Mouse (Mus musculus) T-helper 17 cell (primary cell): ENCODE data around the gene Mroh8.
"Not testable (repeated sequence)": the region's sequence is repeated elsewhere in the genome, so short reads cannot be mapped to it uniquely, and the experiment has no call there.

Experiments used
- in situ Hi-C, 2 experiments: fragments of 300-600 bp; cut with MboI, MseI; formaldehyde crosslinking; loops; 1 replicate in 1 of 2; 2 replicates in 1 of 2; pipeline ENCODE4 v1.15.1; 2025; ENCODE audit warnings: high pct_unique_total_duplicates in 2 of 2

The Mroh8 gene

DNA sequence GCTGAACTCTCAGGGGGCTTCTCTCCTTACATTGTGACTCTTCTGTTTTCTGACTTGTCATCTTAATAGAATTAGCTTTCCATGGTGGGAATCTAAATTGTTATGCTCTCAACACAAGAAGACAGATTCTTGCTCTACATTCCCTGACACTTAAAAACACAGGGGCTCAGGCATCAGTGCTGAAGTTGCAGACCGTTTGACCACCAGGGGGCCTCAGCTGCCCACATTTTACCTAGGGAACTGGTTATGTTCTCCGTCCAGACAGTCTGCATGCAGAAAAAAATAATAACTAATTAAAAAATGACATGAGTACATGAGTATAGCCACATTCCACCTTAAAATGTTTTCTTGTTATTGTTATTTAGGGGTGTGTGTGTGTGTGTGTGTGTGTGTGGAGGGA lies 12.7 kb upstream of the Mroh8 start:
- in situ Hi-C loops: no loop called here

DNA sequence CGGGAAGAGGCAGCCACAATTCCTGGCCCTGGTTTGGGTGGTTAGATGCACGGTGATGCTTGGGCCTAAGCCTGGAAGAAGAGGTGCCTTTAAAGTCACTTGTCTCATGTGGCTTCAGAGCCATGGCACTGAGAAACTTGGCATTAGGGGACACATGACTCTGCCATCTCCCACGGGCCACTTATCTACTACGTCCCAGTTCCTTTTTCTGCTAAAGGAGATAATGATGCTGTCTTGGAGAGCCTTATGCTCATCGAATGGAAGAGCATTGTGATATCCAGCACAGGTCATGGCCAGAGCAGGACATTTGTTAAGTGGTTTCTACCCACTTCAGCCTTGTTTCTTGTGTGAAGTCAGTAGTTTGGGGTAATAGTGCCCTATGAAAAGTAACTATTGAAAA lies 9.6 kb upstream of the Mroh8 start:
- in situ Hi-C loops: no loop called here

DNA sequence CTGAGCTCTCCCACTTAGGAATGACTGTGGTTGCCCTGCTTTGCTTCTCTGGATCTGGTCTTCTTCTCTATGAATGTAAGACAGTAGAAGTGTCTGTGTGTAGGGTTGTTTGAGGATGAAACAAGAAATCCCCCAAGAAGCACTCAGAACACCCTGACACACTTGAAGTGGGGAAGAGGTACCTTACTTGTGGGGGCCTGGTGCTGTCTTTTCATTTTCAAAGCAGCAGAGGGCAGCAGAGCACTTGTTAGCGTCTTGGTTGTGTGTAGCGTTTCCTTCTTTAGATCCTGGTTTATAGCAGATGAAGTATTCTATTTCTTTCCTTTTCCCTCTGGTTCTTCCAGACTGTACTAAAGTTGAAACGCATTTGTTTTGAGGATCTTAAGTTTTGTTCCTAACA lies 8.2 kb upstream of the Mroh8 start:
- in situ Hi-C loops: no loop called here

DNA sequence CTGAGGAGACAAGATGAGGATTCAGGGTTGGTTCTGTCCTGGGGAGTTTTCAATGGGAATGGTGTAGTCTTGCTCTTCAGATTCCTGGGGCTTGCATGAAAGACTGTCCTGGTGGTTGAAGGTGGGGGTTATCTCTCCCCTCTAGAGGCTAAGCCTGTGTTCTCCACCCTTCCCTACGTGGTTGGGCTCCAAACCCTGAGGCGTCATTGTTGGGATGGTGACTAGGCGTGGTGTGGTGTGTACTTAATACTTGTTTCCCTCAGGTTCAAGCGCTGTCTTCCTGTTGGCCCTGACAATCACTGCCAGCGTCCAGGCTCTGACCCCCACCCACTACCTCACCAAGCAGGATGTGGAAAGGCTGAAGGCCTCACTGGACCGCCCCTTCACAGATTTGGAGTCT lies 4.0 kb upstream of the Mroh8 start:
- in situ Hi-C loops: no loop called here

DNA sequence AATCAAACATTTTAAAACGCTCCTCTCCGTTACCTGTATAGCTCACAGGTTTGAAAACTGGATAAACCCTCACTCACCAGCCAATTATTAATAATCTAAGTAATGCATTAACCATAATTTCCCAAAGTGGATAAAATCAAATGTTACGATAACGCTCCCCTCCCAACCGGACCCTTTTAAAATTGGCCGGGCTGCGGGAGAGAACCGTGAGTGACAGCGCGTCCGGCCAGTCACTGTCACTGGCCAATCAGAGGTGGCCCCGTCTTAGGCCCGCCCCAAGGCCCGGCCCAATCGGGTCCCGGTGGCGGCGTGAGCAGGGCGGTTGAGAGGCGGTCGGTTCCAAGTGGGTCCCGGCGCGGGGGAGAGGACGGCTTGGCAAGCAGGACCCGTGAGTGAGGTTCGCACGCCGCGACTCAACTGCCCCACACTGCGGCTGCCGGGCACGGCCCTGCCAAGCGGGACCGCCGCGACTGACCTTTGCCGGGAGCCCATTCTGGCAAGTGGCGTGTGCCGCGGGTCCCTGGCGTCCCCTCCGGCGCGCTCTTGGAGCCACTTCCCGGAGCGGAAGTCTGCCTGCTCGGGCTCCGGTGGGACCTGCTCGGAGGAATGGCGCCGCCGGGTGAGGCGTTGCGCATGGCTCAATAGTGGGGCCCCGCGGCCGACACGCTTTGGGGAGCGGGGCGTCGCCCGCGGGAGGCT lies 483 bp downstream of the Mroh8 start, which contains the start of gene Rpn2:
Gene Rpn2 (plus strand): TSS at position 301 of the 699 bp plus-strand sequence.
- in situ Hi-C loops: no loop called here

DNA sequence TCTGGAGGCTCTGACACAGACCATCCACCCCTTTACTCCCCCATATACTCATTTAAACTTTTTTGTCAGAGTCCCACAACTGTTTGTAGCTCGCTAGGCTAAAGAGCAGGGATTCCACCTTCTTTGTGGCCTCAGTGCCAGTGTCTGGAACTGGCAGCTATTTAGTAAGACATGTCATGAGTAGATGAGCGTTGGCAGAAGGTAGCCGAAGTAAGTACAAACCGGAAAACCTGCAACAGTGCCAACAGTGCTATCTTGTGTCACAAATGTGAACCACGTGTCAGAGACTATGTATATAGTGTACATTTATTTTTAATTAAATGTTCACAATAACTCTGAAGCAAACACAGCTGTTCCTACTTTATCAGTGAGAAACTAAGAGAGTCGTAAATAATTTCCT lies 15.5 kb downstream of the Mroh8 start:
- in situ Hi-C loops: loop anchor here in 1 of 2 experiments (5.0 kb wide), 1 partner anchor 57 kb away; no protein-coding TSS in a partner anchor

DNA sequence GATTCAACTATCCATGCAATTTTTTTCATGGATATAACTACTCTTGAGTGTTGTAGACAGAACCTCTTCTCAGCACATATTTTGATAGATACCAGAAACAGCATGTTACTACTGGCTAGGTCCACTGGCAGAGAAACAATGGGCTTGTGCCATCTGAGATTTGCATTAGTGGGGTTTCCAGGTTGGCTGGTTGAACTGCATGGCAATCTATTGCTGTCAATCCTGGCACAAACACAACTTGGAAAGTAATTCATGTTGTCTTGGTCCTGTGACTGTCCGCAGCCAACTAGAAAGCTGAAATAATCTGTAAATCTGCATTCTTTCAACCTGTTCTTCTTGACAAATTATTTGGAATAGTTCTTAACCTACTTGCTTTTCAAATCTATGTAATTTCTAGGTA lies 16.2 kb downstream of the Mroh8 start:
- in situ Hi-C loops: loop anchor here in 1 of 2 experiments (5.0 kb wide), 1 partner anchor 56 kb away; no protein-coding TSS in a partner anchor

DNA sequence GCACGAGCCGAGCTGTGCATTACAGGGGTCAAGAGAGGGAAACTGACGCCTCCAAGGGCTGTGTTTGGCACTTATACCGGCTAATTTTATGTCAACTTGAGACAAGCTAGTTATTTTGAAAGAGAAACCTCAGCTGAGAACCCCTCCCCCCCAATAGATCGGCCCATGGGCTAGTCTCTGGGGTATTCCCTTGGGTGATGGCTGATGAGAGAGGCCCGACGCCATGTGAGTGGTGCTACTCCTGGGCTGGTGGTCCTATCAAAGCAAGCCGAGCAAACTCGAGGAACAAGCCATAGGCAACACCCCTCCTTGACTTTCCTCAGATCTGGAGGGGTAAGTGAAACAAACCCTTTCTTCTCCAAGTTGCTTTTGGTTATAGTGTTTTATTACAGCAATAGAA lies 16.8 kb downstream of the Mroh8 start:
- in situ Hi-C loops: loop anchor here in 1 of 2 experiments (5.0 kb wide), 1 partner anchor 55 kb away; no protein-coding TSS in a partner anchor

DNA sequence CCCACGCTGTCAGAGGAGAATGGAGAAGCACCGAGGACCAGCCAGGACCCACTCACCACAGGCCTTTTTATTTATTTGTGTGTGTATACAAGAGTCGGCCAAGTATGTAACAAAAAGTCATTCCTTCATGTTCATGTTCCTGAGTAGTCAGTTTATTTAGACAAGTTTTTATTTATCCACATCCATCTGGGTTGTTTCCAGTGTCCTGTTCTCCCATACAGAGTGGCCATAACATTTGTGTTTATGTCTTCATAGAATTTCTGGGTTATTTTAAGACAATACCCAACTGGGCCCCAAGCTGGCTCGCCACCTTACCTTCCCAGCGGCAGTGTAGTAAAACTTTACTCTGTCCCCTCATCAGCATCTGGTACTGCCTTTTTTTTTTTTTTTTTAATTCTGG lies 17.4 kb downstream of the Mroh8 start:
- in situ Hi-C loops: loop anchor here in 1 of 2 experiments (5.0 kb wide), 1 partner anchor 55 kb away; no protein-coding TSS in a partner anchor

DNA sequence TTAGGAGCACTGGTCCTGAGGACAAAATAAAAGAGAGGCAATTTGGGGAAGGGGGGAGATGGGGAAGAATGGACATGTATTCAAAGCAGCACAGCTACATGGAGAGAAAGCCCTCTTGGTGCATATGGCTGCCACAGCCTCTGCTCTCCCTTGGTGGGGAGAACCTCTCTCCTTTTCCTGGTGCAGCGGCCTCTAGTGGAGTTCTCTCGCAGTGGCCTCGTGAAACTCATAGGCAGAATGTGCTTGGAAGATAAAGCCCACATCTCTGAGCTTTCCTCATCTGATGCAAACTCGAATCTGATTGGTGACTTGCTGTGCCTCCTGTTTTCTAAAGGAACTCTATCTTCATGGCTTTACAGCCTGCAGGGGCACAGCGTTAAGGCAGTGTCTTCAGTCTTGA lies 19.6 kb downstream of the Mroh8 start:
- in situ Hi-C loops: loop anchor here in 1 of 2 experiments (5.0 kb wide), 1 partner anchor 52 kb away; no protein-coding TSS in a partner anchor

DNA sequence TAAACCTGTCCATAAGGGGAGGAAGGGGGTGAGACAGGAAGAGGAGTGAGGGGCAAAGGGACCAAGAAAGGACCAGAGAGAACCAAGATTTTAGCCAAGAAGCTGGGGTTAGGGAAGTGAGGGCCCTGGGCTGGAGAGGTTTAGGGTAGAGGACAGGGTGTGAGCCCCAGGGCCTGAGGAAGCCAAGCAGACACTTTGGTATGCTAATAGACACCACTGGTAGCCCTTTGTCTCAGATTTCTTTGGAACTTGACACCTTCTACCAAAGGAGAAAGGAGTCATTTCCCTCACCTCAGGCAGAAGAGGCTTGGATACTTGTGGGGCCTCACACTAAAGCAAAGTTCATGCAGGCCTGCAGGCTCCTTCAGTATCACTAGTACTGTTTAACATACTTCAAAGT lies 31.2 kb downstream of the Mroh8 start:
- in situ Hi-C loops: no loop called here

DNA sequence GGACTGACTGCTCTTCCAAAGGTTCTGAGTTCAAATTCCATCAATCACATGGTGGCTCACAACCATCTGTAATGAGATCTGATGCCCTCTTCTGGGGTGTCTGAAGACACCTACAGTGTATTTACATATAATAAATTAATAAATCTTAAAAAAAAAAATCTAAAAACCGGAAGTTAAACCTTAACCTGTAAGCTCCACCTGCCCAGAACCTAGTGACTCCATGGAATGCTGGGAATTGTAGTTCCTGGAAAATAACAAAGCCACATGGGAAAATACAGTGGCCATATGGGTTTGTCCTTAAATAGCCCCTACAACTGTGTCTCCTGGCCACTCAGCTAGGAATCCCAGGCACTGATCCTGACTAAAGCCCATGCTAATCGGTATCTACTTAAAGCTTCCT lies 33.7 kb downstream of the Mroh8 start:
- in situ Hi-C loops: no loop called here

DNA sequence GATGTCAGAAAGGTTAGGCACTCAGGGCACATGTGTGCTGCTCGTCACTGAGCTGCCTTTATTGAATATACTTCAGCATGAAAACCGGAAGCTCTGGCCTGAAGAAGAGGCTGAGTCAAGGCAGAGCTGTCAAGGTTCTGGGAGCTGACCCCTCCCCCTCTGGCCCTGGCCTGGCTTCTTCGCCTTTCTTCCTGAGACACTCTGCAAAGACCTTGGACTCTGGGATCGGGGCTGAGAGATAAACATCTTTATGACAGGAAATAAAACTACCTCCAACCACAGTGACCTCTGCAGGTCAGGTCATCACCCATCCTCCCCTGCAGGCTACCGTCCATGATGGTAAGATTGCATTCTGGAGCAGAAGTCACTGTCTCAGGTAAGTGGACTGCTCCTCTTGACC lies 34.3 kb downstream of the Mroh8 start:
- in situ Hi-C loops: no loop called here

DNA sequence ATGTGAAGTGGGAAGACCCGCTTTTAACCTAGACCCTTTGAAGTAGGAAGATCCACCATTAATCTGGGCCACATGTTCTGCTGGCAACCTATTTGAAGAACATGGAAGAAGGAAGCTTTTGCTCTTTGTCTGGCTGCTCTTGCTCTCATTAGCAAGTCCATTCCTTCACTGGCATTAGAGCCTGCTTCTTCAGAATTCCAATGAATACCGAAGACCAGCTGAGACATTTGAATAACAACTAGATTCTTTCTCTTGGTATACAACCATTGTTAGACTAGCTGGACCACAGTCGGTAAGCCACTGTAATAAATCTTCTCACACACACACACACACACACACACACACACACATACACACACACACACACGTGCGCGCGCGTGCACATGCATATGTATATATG lies 43.4 kb downstream of the Mroh8 start:
- in situ Hi-C loops: no loop called here

DNA sequence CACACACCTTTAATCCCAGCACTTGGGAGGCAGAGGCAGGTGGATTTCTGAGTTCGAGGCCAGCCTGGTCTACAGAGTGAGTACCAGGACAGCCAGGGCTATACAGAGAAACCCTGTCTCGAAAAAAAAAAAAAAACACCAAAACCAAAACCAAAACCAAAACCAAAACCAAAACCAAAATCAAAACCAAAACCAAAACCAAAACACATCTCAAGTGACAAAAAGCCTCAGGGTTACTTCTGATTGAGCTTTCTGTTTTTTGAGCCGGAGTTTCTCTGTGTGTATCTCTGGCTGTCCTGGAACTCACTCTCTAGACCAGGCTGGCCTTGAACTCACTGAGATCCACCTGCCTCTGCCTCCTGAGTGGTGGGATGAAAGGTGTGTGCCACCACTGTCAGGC lies 57.4 kb downstream of the Mroh8 start:
- in situ Hi-C loops: not testable (repeated sequence)

DNA sequence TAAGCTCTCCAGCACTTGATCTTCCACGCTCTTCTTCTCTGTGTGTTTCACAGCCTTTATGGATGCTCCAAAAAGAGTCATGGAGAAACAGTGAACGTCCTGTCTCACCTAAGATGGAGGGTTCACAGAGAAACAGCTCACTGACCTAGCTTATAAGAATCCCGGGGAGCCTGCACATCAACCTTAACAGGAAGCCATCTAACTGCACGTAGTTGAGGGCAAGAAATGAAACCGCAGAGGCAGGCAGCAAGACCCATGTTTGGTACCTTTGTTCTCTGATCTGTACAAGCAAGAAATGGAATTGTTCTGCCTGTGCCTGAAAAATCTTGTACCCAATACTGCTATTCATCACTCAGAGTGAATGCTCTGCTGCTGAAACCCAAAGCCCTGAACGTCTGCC lies 59.2 kb downstream of the Mroh8 start:
- in situ Hi-C loops: no loop called here

DNA sequence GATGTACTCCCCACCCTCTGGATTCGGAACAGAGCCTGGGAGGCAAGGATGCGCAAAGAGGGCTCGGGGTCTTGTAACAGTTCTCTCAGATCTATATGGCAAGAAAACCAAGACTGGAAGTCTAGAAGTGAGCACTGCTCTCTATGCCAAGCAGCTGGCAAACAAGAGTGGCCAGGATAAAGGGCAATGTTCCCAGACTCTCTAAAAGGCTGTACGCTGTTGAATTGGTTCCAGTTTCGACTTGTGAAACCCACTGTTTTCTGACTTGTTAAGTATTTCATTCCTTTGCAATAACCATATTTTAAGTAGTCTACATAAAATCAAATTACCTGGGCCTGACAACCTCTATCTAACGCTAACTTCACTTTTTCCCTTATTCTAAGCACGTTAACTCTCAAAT lies 67.6 kb downstream of the Mroh8 start:
- in situ Hi-C loops: no loop called here

DNA sequence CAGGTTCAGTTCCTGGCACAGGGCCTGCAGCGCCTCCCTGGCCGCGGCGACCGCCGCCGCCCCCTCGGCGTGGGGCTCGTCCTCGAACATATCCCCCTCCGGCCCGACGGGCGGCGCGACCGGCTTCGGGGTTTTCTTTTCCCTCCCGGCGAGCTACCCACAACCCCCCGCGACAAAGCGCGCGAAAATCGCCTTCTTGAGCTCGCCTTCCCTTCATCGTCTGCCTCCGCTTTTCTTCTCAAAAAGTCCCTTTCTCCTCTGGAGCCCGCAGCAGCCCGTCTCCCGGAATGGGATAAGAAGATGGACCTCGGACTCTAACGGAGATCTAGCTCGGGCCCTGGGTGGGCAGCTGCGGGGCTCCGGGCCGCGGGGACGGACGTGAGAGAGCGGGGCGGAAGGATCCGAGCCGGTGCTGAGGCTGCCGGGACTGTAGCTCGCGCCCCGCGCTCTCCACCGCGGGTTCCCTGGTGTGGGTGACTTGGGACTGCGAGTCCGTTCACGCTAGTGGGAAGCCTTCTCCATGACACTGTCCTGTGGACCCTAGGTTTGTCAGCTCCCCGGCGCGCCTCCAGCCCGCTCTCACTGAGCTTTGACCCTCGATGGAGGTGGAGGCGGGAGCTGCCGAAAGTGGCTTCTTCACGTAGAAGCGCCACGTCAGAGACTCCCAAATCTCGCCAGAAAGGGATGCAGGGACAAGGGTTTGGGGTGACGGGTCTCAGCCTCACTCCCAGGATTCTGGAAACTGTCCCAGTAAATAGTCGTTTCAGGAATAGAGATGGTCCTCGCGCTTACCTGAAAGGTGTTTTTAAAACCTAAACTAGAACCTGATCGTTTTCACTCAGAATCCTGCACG lies 74.8 kb downstream of the Mroh8 start, which contains the start of gene Rbl1:
Gene Rbl1 (minus strand): TSS at position 169 of the 853 bp plus-strand sequence.
- in situ Hi-C loops: loop anchor here (5.0 to 10.0 kb wide), 3 partner anchors 58 to 960 kb away; no protein-coding TSS in a partner anchor

DNA sequence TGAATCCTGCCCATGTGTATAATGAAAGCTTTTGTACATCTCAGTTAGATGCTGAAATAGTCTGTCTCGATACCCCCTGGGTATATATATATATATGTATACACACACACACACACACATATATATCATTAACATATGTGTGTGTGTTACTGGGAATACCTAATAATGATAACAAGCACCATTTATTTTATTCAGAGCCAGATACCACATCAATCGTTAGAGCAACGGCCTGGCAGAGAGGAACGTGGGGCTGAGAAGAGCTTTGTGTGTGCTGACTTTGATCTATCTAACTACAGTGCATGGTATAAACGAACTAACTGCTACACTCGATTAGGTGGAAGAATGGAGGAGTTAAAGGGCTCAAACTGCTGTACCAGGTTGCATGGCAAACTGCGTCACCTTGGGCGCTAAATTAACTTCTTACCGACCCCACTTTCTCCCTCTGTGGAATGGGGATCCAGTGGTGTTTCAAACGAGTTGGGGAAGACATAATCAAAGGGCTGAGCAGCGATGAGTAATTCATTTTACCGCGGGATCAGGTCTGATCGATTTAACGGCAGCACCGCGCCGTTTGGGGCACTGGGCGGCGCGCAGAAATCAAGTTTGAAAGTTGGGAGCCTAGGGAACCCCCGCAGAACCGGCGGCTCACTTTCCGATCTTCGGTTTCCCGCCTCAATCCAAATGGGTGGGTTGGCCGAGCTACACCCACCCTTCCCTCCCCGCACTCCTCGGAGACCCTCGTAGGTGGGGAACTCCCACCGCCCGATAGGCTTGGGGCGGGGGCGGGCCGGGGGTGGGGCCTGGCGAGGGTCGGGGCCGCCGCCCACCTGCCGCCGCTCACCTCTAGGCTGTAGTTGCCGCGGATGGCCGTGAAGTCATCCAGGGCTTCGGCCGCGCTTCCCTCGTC lies 75.6 kb downstream of the Mroh8 start:
- in situ Hi-C loops: loop anchor here in 1 of 2 experiments (5.0 to 10.0 kb wide), 2 partner anchors 76 to 961 kb away; no protein-coding TSS in a partner anchor

DNA sequence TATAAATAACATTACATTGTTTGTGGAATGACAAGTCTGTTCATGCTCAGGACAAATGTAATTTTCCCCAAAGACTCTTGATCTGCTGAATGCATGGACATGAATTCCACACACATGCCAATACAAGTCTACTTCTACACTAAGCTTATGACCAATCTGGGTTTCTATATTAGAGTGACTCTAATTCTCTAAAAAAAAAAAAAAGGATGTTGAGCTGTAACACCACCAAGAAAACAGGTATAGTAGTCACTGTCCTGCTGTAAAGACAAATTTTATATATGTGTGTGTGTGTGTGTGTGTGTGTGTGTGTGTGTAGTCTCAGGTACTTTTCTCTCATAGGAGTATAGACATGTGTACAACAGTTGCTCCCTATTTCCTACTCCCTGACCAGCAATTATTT lies 76.3 kb downstream of the Mroh8 start:
- in situ Hi-C loops: loop anchor here in 1 of 2 experiments (5.0 to 10.0 kb wide), 2 partner anchors 76 to 962 kb away; no protein-coding TSS in a partner anchor

DNA sequence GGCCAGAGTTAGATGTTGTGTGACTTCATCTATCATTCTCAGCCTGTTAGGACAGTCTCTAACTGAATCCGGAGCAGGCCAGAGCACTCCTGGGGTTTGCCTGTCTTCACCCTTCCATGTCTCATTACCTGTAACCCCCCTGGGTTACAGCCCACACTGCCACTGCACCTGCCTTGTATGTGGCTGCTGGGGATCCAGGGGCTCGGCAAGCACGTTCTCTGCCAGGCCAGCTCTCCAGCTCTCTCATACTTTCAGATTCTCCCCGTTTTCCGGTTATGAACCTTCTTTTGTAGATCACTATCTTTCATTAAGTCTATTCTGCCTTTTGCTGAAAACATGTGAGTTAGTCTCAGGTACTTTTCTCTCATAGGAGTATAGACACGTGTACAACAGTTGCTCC lies 77.0 kb downstream of the Mroh8 start:
- in situ Hi-C loops: loop anchor here in 1 of 2 experiments (5.0 to 10.0 kb wide), 2 partner anchors 75 to 962 kb away; no protein-coding TSS in a partner anchor
